Mouse (Mus musculus) cerebellum, adult 2 months (tissue): ENCODE results near the gene Thsd7b.

ENCODE experiments used
- CTCF ChIP-seq: fragments of 200-500 bp; IDR thresholded peaks from 2 replicates; pipeline ENCODE4 v1.5.1; 2011; ENCODE audit warnings: low read depth, mild to moderate bottlenecking, control low read depth, low read length, moderate library complexity, borderline replicate concordance; ENCODE audit not compliant: insufficient read depth
- POLR2A ChIP-seq: fragments of 200-500 bp; IDR thresholded peaks from 2 replicates; pipeline ENCODE4 v1.6.1; 2011; ENCODE audit warnings: low read length, control low read depth, borderline replicate concordance; ENCODE audit not compliant: insufficient read depth

DNA sequence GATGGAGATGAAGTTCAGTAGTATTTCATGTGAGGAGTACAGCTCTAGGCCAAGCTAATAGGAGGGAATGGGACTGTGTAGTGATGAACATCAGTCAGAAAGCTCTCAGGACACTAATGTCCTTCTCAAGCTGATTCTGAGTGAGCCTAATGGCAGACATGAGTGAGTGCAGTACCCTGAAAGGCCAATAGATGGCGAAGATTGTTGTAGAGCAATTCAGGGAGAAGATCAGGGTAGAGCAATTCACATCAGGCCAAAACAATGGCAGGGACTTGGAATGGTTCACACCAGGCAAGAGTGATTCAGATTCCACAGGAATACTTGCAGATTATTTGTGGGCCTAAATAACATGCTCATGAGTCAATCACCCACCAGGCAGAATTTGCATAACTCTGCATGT is 646.3 kb downstream of the Thsd7b start:
- TF ChIP-seq CTCF (no peak), POLR2A (no peak)
